24 mouse cellular contexts compared by ENCODE assay signal in genomic region chr7:89326202-89326601, GRCm38 (mm10).
DNase-seq lines count a peak whose midpoint lies in the region; ATAC-seq and TF ChIP-seq lines count a peak whose summit lies in the region.
"Had no signal": no experiment of that assay in that cellular context is flagged by ENCODE, and none has a peak within 500 bp of the region (broad histone marks: within the 10 kb centered on the region; RNA-seq: fewer than 3 reads in every experiment).

No protein-coding gene starts in this region.

- WGBS in liver, adult 2 months: 28% methylated on average over 5 of the region's 5 CpGs
- 67% methylated on average over 5 of the region's 5 CpGs for WGBS in intestine, embryonic 16.5 days
- WGBS in liver, embryonic 16.5 days (ENCODE audit: insufficient replicate concordance): 15% methylated on average over 5 of the region's 5 CpGs
- WGBS in small intestine, adult 2 months: 66% methylated on average over 5 of the region's 5 CpGs
- 35% methylated on average over 5 of the region's 5 CpGs for WGBS in heart, embryonic 10.5 days

- peaks cover 20% of the 10 kb centered on the region for H3K4me1 ChIP-seq in liver, adult 2 months (ENCODE audit: control insufficient read depth, insufficient read depth, low read length)
- H3K4me1 ChIP-seq in intestine, embryonic 16.5 days (ENCODE audit: control insufficient read depth, insufficient read depth, low read length): peaks cover 8% of the 10 kb centered on the region
- H3K4me1 ChIP-seq in liver, embryonic 16.5 days (ENCODE audit: control insufficient read depth, low read depth, low read length): peaks cover 6% of the 10 kb centered on the region
- H3K4me1 ChIP-seq in small intestine, adult 2 months (ENCODE audit: control insufficient read depth, insufficient read depth, insufficient read length, low read length): peaks cover 14% of the 10 kb centered on the region
- H3K4me1 ChIP-seq in heart, embryonic 10.5 days: peaks cover 19% of the 10 kb centered on the region
- H3K4me1 ChIP-seq: forebrain, embryonic 10.5 days; hindbrain, embryonic 10.5 days; limb, embryonic 12.5 days; neural tube, embryonic 15.5 days had no signal

- no peak for TF ChIP-seq CTCF in liver, adult 2 months (IDR thresholded peaks at IDR 0.05; ENCODE audit: low read depth, low read length)
- TF ChIP-seq CTCF in small intestine, adult 2 months (IDR thresholded peaks at IDR 0.05; ENCODE audit: extremely low read depth, insufficient read length, insufficient replicate concordance, low read depth, low read length): no peak

- H3K36me3 ChIP-seq in liver, adult 2 months (ENCODE audit: control insufficient read depth, insufficient read depth, low read length): no peaks in the 10 kb centered on the region
- no peaks in the 10 kb centered on the region for H3K36me3 ChIP-seq in intestine, embryonic 16.5 days (ENCODE audit: control insufficient read depth, insufficient read depth, low read length)
- no peaks in the 10 kb centered on the region for H3K36me3 ChIP-seq in liver, embryonic 16.5 days (ENCODE audit: control insufficient read depth, insufficient read depth)
- no peaks in the 10 kb centered on the region for H3K36me3 ChIP-seq in small intestine, adult 2 months (ENCODE audit: control insufficient read depth, insufficient read depth, low read length)
- 0 out of 2 replicates have a peak, but pooled peaks cover 2% of the 10 kb centered on the region for H3K36me3 ChIP-seq in heart, embryonic 10.5 days
- H3K36me3 ChIP-seq: limb, embryonic 12.5 days; neural tube, embryonic 15.5 days had no signal

- H3K27me3 ChIP-seq in liver, adult 2 months (ENCODE audit: control insufficient read depth, insufficient read depth, low read length): no peaks in the 10 kb centered on the region
- H3K27me3 ChIP-seq in intestine, embryonic 16.5 days (replicated peaks; ENCODE audit: control insufficient read depth, insufficient read depth, low read length): no peaks in the 10 kb centered on the region
- H3K27me3 ChIP-seq in liver, embryonic 16.5 days (ENCODE audit: control insufficient read depth, insufficient read depth, low read depth, low read length): no peaks in the 10 kb centered on the region
- no peaks in the 10 kb centered on the region for H3K27me3 ChIP-seq in small intestine, adult 2 months (ENCODE audit: control insufficient read depth, insufficient read depth, low read length)
- no peaks in the 10 kb centered on the region for H3K27me3 ChIP-seq in heart, embryonic 10.5 days (ENCODE audit: insufficient read depth, poor library complexity, severe bottlenecking)
- H3K27me3 ChIP-seq: limb, embryonic 12.5 days; neural tube, embryonic 15.5 days had no signal

- peak overlapping the region; percentile 14; the same call in 1 of the 2 replicates for H3K9ac ChIP-seq in liver, adult 2 months (ENCODE audit: low read depth, low read length)
- no peak overlapping the region for H3K9ac ChIP-seq in intestine, embryonic 16.5 days (ENCODE audit: low read depth, low read length)
- no peak overlapping the region for H3K9ac ChIP-seq in liver, embryonic 16.5 days (ENCODE audit: low read depth, low read length)
- H3K9ac ChIP-seq: forebrain, postnatal 0 days; limb, embryonic 12.5 days; lung, embryonic 14.5 days; neural tube, embryonic 15.5 days had no signal

- DNase-seq in liver, adult 2 months (ENCODE audit: extremely low read depth, low read depth, low spot score): no peak
- no peak for DNase-seq in liver
- DNase-seq in adrenal gland, adult (ENCODE audit: inconsistent age in 2 of 2, low spot score in 1 of 2): no peak
- no peak for DNase-seq in frontal cortex, adult 2 months (ENCODE audit: extremely low spot score in 1 of 2, low spot score in 1 of 2)
- no peak for DNase-seq in heart, embryonic 10.5 days (ENCODE audit: low spot score)
- DNase-seq: cerebellum, adult 11-12 months; cerebellum, postnatal 10 days; forebrain, postnatal 0 days; gastrocnemius, postnatal 25 days; kidney, adult 11 months; kidney, postnatal 25 days; lung, embryonic 14.5 days; right cerebral cortex, adult 18-20 months; right cerebral cortex, postnatal 4 days; thymus, postnatal 14 days had no signal

- 0 out of 2 replicates have a peak overlapping the region, but pooled peaks have one; percentile 12 for H3K4me2 ChIP-seq in intestine, embryonic 16.5 days (ENCODE audit: low read depth, low read length)
- peak overlapping the region; percentile 32; the same call in 1 of the 2 replicates for H3K4me2 ChIP-seq in liver, embryonic 16.5 days (ENCODE audit: low read depth, low read length)
- H3K4me2 ChIP-seq: limb, embryonic 12.5 days; lung, embryonic 14.5 days; midbrain, embryonic 11.5 days; neural tube, embryonic 15.5 days had no signal

- peak overlapping the region; percentile 85 for H3K27ac ChIP-seq in liver, adult 2 months (replicated peaks; ENCODE audit: insufficient read depth, low read depth, low read length)
- peak overlapping the region; percentile 75 for H3K27ac ChIP-seq in intestine, embryonic 16.5 days (ENCODE audit: low read length)
- H3K27ac ChIP-seq in liver, embryonic 16.5 days (ENCODE audit: low read length): no peak overlapping the region
- H3K27ac ChIP-seq in small intestine, adult 2 months (ENCODE audit: insufficient read depth, low read depth, low read length): peak overlapping the region; percentile 44
- H3K27ac ChIP-seq in heart, embryonic 10.5 days: no peak overlapping the region
- H3K27ac ChIP-seq: forebrain, embryonic 10.5 days; hindbrain, embryonic 10.5 days; limb, embryonic 12.5 days; neural tube, embryonic 15.5 days had no signal

- no peak for TF ChIP-seq POLR2A in liver, adult 2 months (IDR thresholded peaks at IDR 0.05; ENCODE audit: extremely low read depth, insufficient read depth, low read length)
- TF ChIP-seq POLR2A in small intestine, adult 2 months (IDR thresholded peaks at IDR 0.05; ENCODE audit: low read depth, low read length): no peak

- peaks cover 27% of the 10 kb centered on the region for H3K79me2 ChIP-seq in liver, adult 2 months (ENCODE audit: control insufficient read depth, insufficient read depth, low read length)

- H3K9me3 ChIP-seq in intestine, embryonic 16.5 days (ENCODE audit: control insufficient read depth, low read length): no peaks in the 10 kb centered on the region
- no peaks in the 10 kb centered on the region for H3K9me3 ChIP-seq in liver, embryonic 16.5 days (replicated peaks; ENCODE audit: control insufficient read depth, low read length)
- no peaks in the 10 kb centered on the region for H3K9me3 ChIP-seq in heart, embryonic 10.5 days
- H3K9me3 ChIP-seq: hindbrain, embryonic 10.5 days; limb, embryonic 12.5 days; neural tube, embryonic 15.5 days had no signal

- H3K4me3 ChIP-seq in liver, adult 2 months (ENCODE audit: insufficient read depth, low read depth, low read length): no peak overlapping the region
- no peak overlapping the region for H3K4me3 ChIP-seq in intestine, embryonic 16.5 days (ENCODE audit: low read length)
- H3K4me3 ChIP-seq in liver, embryonic 16.5 days (ENCODE audit: low read depth, low read length): no peak overlapping the region
- H3K4me3 ChIP-seq in small intestine, adult 2 months (ENCODE audit: low read depth, low read length): no peak overlapping the region
- H3K4me3 ChIP-seq in heart, embryonic 10.5 days: no peak overlapping the region
- H3K4me3 ChIP-seq: forebrain, embryonic 10.5 days; hindbrain, embryonic 10.5 days; limb, embryonic 12.5 days; neural tube, embryonic 15.5 days had no signal

- ATAC-seq in intestine, embryonic 16.5 days: no peak
- ATAC-seq in liver, embryonic 16.5 days (ENCODE audit: low read depth): no peak
- ATAC-seq: forebrain, postnatal 0 days; hindbrain, embryonic 16.5 days had no signal

Comparison
In these comparisons a context has a peak if more than half of its experiments do, and no peak if none do; other contexts are left out.
1. H3K27ac ChIP-seq: peak in liver, adult 2 months (single experiment), intestine, embryonic 16.5 days (single experiment) and small intestine, adult 2 months (single experiment); none in liver, embryonic 16.5 days (single experiment) and heart, embryonic 10.5 days (single experiment).